Mouse (Mus musculus): Measurements from ENCODE around the gene Fam131b.

The Fam131b gene

GRCm38 (mm10) chr6:42355794-42356600 is 31.6 kb upstream of the Fam131b start:
- DNase-seq (ENCODE audit: low read depth, low spot score), result no peak

DNA sequence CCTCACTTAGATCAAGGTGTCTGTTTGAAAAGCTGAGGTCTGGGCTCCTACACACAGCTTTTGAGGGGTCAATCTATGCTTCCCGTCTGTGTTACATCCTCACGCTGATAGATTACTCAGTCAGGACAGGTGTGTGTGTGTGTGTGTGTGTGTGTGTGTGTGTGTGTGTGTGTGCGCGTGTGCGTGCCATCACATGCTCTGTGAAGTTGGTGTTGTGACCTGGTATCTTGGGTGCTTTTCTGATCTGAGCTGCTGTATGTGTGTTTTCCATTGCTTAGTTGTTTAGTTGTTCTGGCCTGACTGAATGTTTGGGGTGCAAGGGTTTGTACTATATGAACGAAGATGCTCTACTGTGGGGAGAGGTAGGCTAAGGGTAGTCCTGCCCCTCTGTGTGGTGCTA is 30.9 kb upstream of the Fam131b start:
- DNase-seq (ENCODE audit: low read depth, low spot score), result no peak

- no peak for DNase-seq (ENCODE audit: low read depth, low spot score)
Measured at GRCm38 (mm10) chr6:42354076-42355019, 29.9 kb upstream of the Fam131b start.

GRCm38 (mm10) chr6:42353180-42353579 is 28.7 kb upstream of the Fam131b start:
- no peak for DNase-seq (ENCODE audit: low read depth, low spot score)

DNA sequence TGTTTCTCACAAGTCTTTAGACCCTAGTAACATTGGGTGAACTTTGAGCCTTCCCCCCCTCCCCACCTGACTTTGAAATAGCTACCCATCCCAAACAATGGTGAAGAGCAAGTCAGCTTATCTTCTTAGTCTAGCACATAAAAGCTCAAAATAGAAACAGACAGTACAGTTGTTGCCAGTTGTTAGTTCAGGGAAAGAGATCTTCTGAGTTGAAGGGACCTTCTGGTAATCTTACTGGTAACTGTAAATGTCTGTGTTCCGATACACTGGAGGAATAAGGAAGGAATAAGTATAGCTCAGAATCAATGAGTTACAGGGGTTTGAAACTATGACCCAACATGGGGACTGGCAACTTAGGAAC is 28.0 kb upstream of the Fam131b start:
- no peak for DNase-seq (ENCODE audit: low read depth, low spot score)

DNA sequence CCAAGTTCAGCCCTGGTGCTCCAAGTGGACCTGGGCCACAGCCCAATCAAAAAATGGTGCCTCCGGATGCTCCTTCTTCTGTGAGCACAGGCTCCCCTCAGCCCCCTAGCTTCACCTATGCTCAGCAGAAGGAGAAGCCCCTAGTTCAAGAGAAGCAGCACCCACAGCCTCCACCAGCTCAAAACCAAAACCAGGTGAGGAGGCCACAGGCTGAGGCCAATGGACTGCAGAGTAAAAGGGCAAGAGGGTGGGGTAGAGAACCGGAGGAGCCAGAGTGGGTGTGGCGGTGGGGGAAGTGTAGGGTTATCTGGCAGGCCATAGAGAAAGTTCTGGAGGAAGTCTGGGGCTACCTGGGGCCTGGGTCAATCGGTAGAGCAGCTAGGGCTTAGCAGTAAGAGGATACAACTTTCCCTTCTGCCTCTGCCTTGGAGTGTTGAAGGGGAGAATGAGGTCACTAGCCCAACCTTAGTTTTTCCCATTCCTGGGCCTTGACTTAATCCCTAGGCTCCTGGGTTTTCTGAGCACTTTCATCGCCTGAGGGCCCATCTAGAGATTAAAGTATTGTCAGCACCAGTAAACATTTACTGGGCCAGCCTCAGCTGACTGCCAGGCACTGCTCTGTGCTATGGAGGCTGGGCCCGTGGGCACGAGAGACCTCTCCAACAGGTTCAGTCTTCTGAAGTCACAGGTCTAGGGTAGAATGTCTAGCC is 27.5 kb upstream of the Fam131b start:
- DNase-seq (ENCODE audit: low read depth, low spot score), result no peak

- no peak for DNase-seq (ENCODE audit: low read depth, low spot score)
Measured at GRCm38 (mm10) chr6:42350968-42351775, 26.7 kb upstream of the Fam131b start.

DNA sequence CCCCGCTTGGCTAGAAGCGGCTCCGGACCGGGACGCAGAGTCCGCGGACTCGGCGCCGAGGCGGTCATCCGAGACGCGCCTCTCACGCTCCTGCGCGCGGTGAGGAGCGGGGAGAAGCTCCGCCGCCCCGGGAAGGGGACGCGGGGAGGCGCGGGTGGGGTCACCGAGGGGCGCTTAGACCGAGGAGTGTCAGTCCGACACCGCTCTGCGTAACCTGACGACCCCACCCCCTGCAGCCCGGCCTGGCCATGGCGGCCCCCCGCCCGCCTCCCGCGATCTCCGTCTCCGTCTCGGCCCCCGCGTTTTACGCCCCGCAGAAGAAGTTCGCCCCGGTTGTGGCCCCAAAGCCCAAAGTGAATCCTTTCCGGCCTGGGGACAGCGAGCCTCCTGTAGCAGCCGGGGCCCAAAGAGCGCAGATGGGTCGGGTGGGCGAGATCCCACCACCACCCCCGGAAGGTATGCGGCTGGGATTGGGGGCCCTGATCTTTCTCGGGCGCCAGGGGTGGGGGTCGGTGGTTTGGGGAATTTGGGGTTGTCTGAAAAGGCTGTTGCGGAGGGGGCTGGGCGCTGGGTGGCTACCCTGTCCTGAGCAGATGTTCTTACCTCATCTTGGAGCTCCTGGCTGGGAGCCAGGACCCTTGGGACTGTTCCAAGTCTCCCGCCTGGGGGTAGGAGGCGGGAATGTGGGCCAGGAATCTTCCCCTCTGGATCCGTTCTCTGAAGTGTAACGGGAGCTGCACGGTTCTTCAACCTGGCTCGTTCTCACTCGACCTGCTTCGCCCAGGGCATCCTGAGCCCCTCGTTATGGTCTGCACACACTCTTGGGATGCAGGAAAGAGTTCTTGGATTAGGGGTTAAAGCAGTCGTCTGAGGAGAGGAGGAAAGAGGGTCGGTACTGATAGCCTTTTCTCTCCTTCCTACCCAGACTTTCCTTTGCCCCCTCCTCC is 25.9 kb upstream of the Fam131b start:
- DNase-seq (ENCODE audit: low read depth, low spot score), result no peak

DNA sequence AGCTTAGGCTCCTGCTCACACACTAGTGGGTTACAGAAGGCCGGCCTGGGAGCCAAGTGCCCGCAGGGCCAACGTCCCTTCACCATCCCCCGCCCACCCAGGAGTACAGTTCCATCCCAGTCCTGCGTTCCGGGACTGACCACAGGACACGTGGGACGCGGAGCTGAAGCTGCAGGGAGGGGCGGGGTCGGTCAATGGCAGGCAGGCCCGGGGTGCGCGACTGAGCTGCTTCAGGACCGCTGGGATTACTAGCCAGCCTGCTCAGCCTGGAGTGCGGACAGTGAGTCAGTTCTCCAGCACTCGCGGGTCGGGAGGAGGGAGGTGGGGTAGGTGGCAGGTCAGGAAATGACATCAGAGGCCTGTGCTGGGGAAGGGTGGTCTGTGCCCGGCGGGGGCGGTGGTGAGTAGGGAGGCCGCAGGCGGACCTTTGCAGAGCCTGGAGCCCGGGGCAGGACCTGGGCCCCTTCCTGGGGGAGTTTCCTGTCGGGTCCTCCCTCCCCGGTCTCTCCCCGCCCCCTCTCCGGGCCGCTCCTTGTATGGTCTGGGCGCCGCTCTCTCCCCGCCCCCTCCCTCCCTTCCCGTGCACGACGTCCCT is 25.1 kb upstream of the Fam131b start, which contains the start of gene Zyx:
Gene Zyx, plus strand, starts transcription at position 205 of the 595 bp plus-strand sequence.
- DNase-seq (ENCODE audit: low read depth, low spot score), result peak; percentile 81

GRCm38 (mm10) chr6:42349006-42349425 is 24.6 kb upstream of the Fam131b start:
- peak; percentile 77 for DNase-seq (ENCODE audit: low read depth, low spot score)

DNA sequence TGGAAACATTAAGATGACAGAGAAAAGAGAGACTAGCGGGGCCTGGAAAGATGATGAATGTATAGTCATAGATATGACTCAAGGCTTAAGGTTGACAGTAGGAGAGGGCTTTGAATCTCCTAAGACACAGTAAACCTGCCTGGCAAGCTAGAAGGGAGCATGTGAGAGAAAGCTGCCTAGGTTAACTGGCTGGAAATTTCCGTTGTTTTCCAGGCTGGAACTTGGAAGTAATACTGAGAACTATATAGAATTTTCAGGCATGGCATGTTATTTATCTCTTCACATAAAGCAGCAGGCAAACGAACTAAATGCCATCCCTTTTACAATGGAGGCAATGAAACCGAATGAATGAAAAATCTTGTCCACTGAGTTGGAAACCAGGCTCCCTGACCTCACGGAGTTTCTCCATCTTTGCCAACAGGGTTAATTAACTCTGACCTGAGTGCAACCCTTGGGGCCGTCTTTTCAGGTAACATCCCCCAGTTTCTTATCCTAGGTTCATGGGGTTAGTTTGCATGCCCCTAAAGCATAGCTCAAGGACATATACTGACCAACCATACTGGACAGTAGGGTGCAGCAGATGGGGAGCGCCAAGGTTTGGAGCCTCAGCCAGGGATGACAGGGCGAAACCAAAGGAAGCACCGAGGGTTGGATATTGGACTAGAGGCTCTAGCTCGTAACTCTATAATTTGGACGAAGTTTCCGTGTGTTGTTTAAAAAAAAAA is 24.0 kb upstream of the Fam131b start:
- DNase-seq (ENCODE audit: low read depth, low spot score), result no peak

GRCm38 (mm10) chr6:42344255-42344654 is 19.8 kb upstream of the Fam131b start:
- DNase-seq (ENCODE audit: low read depth, low spot score), result peak; percentile 38

DNA sequence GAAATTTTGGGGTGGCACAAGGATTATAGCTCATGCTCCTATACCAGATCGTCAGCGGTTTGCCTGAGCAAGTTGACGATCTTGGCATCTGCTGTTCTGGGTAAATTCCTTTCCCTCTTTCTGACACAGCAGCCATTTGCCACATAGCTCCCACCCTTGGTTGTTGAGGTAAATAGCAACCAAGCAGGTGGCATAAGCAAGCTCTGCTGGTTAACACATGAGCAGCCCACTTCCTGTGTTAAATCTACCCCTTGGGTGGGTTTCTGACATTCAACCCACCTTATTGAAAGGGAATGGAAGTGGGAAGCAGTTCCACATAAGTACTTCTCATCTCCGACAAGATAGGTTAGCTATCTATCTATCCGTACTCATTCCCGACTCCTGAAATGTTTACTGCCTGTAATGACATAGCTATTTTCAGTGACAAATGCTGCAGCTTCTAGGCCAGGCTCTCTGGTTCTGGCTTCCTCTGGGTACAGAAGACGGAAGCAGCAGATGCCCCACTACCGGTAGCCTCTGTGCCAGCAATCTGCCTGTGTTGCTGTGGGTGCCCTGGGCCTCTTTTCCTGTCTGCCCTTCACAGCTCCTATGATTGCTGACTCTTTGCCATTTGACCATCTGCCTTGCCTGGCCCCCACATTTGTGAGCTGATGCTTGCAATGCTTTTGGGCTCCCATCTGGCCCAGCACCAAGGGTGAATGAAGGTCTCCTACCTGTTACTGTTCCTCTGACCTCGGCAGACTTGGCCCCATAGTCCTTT is 19.1 kb upstream of the Fam131b start:
- DNase-seq (ENCODE audit: low read depth, low spot score), result no peak

DNA sequence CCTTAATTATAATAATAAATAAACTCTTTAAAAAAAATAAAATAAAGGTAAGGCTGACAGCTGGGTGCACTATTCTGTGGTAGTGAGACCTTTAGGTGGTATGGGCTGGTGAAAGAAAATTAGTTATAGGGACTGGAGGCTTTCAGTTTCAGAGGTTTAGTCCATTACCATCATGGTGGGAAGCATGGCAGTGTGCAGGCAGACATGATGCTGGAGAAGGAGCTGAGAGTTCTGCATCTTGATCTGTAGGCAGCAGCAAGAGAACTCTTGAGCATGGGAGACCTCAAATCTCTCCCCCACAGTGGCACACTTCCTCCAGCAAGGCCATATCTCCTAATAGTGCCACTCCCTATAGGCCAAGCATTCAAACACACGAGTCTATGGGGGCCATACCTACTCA is 17.7 kb upstream of the Fam131b start:
- DNase-seq (ENCODE audit: low read depth, low spot score), result no peak

- DNase-seq (ENCODE audit: low read depth, low spot score), result no peak
Measured at GRCm38 (mm10) chr6:42339981-42340380, 15.5 kb upstream of the Fam131b start.

GRCm38 (mm10) chr6:42339189-42339588 is 14.7 kb upstream of the Fam131b start:
- DNase-seq (ENCODE audit: low read depth, low spot score), result no peak

DNA sequence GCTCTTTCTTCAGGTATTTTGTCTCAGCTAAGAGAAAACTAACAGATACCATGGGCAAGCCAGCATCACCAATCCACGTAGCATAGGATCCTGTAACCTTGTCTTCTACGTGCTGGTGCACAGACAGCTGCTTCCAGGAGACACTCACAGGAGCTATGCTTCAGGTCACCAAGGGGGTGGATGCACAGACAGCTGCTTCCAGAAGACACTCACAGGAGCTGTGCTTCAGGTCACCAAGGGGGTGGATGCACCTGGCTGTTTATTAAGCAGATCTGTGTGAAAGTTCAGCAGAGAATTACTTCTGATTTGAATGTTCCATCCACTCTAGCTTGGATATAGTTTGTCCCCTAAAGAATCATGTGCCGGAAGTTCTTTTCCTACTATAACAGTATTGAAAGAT is 6.5 kb upstream of the Fam131b start:
- no peak for DNase-seq (ENCODE audit: low read depth, low spot score)

DNA sequence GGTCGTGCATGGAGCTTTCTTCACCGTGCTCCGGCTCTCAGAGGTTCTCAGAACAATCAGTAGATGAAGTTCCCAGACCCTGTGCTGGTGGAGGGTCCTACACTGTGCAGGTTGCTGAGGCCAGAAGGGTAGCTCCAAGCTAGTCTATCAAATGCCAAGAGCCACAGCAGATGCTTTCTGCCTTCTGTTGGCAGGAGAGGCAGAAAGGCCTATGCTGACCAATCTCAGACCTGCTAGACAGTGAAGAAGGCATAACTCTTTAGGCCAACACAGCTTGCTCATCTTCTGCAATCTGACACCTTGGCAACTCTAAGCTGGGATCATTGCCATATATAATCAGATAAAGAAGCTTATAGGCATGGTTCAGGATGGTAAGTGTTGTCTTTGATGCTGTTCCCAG is 5.8 kb upstream of the Fam131b start:
- DNase-seq (ENCODE audit: low read depth, low spot score), result no peak

All from A20 (cell line).